Mouse (Mus musculus) stomach, postnatal 0 days (tissue): Measurements from ENCODE around the gene Inha.

Experiments
- CTCF ChIP-seq: IDR thresholded peaks from 2 replicates; pipeline ENCODE4 v1.5.1; 2016; ENCODE audit warnings: antibody characterized with exemption, low read depth, mild to moderate bottlenecking, moderate library complexity
- EP300 ChIP-seq: optimal IDR thresholded peaks from 2 replicates; pipeline ENCODE3; 2016; ENCODE audit warnings: antibody characterized with exemption

- TF ChIP-seq CTCF: no peak
- TF ChIP-seq EP300: no peak
Observed at GRCm38 (mm10) chr1:75490785-75491551, 15.9 kb upstream of the Inha start.
